Mouse (Mus musculus): ENCODE measurements around the gene Ugt1a5.

DNA sequence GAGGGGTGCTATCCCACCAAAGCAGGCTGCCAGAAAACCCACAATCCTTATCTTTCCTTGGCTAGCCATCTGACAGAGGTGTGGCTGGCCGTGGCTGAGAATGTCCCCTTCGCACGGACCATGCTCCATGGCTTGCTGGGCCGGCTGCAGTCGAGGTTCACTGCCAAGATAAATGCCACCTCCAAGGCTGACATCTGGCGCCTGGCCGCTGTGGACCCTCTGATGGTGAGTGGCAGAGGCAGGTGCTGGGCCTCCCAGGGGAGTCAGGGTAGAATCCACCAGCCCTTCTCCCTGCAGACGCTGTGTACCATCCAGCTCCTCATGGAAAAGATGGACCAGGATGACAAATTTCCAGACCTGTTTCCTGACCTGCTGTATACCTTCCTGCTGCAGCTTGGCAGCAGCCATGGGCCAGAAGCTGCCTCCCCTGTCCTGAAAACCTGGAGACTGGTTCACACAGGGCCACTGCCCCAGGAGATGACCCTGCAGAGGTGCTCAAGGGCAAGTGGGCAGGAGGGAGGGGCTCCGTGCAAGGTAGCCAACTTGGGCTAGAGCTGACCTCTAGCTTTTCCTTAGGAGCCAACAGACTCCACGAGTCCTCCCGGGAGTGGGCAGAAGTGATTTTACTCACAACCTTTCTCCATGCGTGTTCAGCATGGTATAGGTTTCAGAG, 89.1 kb downstream of the Ugt1a5 start:
- TF ChIP-seq USF1 (IDR thresholded peaks at IDR 0.05; ENCODE audit: low read depth) (no peak), POLR2A (IDR thresholded peaks at IDR 0.05; ENCODE audit: insufficient read length, low read depth) (no peak), CEBPB (IDR thresholded peaks at IDR 0.05; ENCODE audit: insufficient read depth, poor library complexity, severe bottlenecking) (no peak)

All from myocyte (in vitro differentiated cells).